Mouse (Mus musculus) left cerebral cortex, postnatal 10 days (tissue): Measurements from ENCODE around the gene Otx2. TPM values are rescaled to one million over a fixed set of nuclear protein-coding genes. Genes with fewer than 3 reads are reported as not detected.

ENCODE experiments used
- DNase-seq, 2 experiments: peaks; one replicate each; pipeline ENCODE4 v3.0.0; 2021 to 2022; ENCODE audit warnings: low spot score in 2 of 2, mixed read lengths in 1 of 2; ENCODE audit errors: extremely low spot score in 1 of 2
- intact Hi-C: fragments of 180-260 bp; cut with DNase I; formaldehyde crosslinking; loops from one replicate; pipeline ENCODE4 v1.15.1; 2025
- total RNA-seq, 2 experiments: library from RNA; stranded (reverse); gene quantifications; 2 replicates each; pipeline ENCODE4 v1.2.3; 2021

Gene Otx2
- total RNA-seq, 2 experiments from 2014 or later = 0.49 TPM; not detected in 1

- intact Hi-C loops = no loop called here
- DNase-seq = no peak
Measured at GRCm38 (mm10) chr14:48670258-48670630, 3.4 kb downstream of the Otx2 start.

- no peak for DNase-seq
- intact Hi-C loops = loop anchor here (5.0 kb wide), 1 partner anchor 323 kb away; no protein-coding TSS in a partner anchor
Measured at GRCm38 (mm10) chr14:48669541-48670257, 3.9 kb downstream of the Otx2 start.

DNA sequence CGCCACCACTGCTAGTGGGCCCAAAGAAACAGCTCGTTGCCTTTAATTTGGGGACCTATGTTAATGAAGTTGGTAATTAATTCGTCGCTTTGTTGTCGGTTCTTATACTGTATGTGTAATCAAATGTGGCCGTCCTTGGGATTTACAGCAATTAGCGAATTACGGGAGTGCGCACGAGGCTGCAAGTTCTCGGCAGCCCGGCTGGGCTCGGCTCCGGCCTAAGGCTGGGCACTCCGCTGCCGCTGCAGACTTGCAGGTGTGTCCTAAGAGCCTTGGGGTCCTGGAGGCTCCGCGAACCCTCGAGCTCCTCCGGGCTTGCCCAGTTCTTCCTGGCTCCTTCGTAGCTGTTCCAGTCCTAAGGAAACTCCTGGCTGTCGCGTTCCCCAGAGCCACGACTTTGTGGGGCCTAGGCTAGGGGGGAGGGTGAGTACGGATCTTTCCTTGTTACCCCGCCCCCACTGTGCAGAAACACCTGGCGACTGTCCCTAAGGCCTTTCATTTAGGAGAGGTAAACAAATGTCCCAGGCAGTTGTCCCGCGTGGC, 4.8 kb downstream of the Otx2 start:
- intact Hi-C loops = loop anchor here (5.0 kb wide), 1 partner anchor 323 kb away; no protein-coding TSS in a partner anchor
- DNase-seq = peak in 1 of 2 experiments; percentile 22

GRCm38 (mm10) chr14:48668051-48668481, 5.6 kb downstream of the Otx2 start:
- DNase-seq = no peak
- intact Hi-C loops = loop anchor here (5.0 kb wide), 1 partner anchor 324 kb away; no protein-coding TSS in a partner anchor

GRCm38 (mm10) chr14:48667396-48667795, 6.2 kb downstream of the Otx2 start:
- DNase-seq = no peak
- intact Hi-C loops = loop anchor here (5.0 kb wide), 1 partner anchor 325 kb away; no protein-coding TSS in a partner anchor

- intact Hi-C loops = loop anchor here (5.0 kb wide), 1 partner anchor 326 kb away; no protein-coding TSS in a partner anchor
- DNase-seq = no peak
Measured at GRCm38 (mm10) chr14:48666771-48667170, 6.8 kb downstream of the Otx2 start.

GRCm38 (mm10) chr14:48665816-48666661, 7.6 kb downstream of the Otx2 start:
- intact Hi-C loops = loop anchor here (5.0 kb wide), 1 partner anchor 326 kb away; no protein-coding TSS in a partner anchor

DNA sequence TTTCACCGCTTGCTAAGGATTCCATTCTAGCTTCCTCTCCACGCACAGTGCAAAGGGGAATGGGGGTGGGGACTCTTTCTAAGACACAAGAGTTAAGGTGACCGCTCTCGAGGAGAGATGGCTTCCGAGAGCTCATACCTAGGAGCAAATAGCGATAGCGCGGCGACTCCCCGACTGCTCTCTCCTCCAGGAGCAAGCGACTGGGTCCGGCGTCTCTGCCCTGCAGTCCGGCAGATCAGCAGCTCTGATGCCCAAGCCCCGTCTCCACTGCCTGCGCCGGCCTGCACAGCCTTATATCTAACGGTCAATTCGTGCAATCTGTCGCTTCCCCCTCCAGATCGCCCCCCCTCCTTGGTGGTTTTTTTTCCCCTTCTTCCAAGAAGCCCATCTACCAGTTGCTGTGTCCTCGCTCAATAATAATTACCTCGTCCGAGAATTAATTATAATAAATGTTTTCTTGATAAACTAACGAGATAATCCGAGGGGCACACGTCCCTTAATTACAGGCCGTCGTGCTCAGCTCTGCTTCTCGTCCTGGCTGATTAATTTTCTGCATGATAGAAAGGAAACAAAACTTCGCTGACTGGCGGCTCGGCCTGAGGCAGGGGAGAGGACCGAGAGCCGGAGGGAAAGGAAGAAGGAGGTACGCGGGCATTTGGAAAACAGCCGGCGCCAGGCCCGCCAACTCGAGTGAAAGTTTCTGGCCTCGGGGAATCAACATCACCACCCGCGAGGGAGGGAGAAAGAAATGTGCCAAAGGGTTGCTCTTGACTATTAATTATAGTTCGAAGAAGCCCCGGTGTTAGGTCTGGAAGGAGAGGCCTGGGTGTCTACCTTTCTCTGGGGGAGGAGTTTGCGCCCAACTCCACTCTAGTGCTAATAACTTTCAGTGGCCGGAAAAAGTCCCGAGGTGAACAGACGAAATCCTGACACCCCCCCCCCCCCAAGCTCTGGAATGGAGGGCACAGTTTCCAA, 8.5 kb downstream of the Otx2 start:
- intact Hi-C loops = loop anchor here (5.0 kb wide), 1 partner anchor 327 kb away; no protein-coding TSS in a partner anchor
- peak in 1 of 2 experiments; percentile 23 for DNase-seq

More at GRCm38 (mm10) chr14:48665816-48666661, 7.6 kb downstream of the Otx2 start:
- no peak for DNase-seq

- no peak for DNase-seq
- intact Hi-C loops = no loop called here
Measured at GRCm38 (mm10) chr14:48664001-48664810, 9.4 kb downstream of the Otx2 start.

DNA sequence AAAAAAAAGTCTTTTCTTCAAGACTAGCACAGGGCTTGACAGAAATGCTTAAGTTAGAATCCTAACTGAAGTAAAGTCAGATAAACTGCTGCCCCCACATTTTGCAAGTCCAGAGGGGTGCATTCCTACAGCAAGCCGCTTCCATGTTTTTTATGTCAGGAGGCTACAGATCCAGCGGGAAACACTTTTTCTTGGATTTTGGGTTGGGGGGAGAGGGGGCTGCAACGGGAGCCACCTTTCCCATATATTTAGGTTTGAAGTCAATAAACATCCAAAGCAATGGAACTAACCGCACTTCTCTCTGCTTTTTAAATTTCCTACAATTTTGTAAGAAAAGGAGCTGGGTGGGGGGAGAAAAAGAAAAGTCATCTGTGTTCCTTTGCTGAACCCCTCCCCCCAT, 10.1 kb downstream of the Otx2 start:
- no peak for DNase-seq
- intact Hi-C loops = no loop called here

DNA sequence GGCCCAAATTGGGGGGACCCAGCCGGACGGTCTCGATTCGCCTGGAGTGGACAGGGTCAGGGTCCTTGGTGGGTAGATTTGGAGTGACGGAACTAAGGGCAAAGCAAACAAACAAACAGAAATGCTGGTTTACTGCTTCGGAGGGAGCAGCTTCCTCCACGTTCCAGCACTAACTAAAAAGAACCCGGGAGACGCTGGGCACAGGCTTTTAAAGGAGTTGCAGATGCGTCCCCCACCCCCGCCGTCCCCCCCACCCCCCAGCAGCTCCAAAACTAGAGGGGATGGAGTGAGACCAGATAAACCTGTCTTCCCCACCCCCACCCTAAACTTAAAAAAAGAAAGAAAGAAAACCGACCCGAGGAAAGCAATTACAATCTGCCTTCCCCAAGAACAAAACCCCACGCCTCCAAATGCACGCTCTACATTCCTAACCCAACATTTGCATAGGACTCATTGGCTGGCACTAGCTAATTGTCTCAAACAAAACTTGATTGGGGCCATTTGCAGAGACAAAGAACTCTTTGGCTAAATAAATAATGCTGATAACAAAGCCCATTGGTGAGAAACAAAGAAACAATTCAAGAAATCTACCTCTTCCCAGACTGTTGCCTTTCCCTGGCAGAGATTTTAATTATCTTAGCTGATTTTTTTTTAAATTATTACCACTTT, 10.9 kb downstream of the Otx2 start:
- DNase-seq = no peak
- intact Hi-C loops = no loop called here

DNA sequence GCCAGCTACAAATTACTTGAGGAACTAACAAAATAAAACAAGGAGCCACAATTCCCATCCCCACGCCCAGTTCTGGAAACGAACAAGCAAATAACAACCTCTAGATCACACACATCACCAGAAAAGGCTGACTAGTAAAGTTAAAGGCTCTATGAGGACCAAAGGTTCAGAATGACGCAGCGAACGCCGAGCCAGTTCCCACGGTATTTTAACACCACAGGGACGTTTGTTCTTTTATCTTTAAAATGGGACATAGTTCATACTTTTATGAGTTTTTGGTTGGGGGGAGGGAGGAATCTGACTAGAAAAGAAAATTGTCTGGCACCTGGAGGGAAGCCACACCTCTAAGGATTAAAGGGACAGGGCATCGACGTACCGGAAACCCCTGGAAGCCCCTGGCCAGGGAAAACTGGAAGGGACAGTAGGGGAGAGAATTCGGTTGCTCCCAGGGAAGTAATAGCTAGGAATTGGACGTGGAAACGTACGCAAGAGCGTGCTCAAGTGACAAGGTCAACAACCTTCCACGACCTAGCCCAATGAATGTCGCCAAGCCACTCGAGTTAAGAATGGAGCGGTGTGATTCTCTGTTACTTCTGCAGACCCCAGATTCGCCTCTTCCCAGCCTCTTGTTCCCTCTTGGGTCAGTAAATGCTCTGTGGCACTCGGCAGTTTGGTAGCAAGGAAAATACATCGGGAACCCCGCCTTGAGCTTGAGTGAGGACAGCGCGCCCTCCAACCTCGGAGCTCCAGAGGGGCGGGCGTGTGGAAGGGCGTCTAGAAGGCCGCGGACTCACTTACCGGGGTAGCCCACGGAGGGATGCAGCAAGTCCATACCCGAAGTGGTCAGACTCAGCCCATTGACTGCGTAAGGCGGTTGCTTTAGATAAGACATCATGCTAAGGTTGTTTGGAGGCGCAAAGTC, 11.7 kb downstream of the Otx2 start:
- intact Hi-C loops = no loop called here

GRCm38 (mm10) chr14:48661151-48661550, 12.5 kb downstream of the Otx2 start:
- no peak for DNase-seq
- intact Hi-C loops = no loop called here

More for the DNA sequence above, 11.7 kb downstream of the Otx2 start:
- DNase-seq = no peak

DNA sequence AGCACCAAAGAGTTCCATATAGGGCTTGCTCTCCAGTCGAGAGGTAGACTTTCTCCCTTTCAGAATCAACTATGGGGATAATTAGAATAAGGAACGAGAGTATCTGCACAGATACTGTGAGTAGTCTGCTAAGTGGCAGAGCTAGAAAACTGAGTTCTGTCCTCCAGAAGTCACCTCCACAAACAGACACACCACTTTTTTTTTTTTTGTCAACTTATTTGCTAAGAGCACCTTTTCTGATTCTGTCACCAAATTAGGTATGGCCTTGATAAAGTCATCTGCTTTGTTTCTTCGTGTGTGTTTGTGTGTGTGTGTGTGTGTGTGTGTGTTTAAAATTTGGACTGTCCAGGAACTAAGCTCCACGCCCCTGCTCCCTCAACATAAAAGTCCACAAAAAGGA, 13.0 kb downstream of the Otx2 start:
- intact Hi-C loops = no loop called here
- no peak for DNase-seq

- intact Hi-C loops = no loop called here
- DNase-seq = no peak
Measured at GRCm38 (mm10) chr14:48659661-48660060, 14.0 kb downstream of the Otx2 start.

DNA sequence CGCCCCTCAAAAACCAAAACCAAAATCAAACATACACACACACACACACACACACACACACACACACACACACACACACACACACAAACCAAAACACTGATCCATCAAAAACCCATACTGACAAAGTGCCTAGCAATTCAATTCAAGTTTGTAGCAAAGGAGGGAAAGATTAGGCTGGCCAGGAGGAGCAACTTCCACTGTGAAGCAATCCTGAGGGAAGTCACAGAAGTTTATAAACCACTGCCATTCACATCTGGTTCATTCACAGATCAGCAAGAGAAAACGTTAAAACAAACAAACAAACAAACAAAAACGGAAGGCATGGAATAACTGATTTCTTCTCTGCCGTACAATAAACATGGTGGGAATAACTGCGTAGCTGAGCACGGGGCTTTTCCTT, 16.4 kb downstream of the Otx2 start:
- no peak for DNase-seq
- intact Hi-C loops = no loop called here
